Mouse (Mus musculus) intestine, embryonic 15.5 days (tissue): ENCODE data around the gene Slc38a3. TPM values are rescaled to one million over a fixed set of nuclear protein-coding genes. Genes with fewer than 3 reads are reported as not detected.

Experiments used
- ATAC-seq: fragments of 200-750 bp; cut with Nextera tagmentation; 2 replicates; pipeline ENCODE4 v1.8.0; 2017; ENCODE audit warnings: moderate TSS enrichment, moderate library complexity
- H3K27ac ChIP-seq: fragments of 300-500 bp; sonication (generic); 2 replicates; pipeline ENCODE4 v1.5.1; 2015; ENCODE audit warnings: mild to moderate bottlenecking, inconsistent platforms
- H3K27me3 ChIP-seq: fragments of 300-500 bp; sonication (generic); replicated peaks from 2 replicates; pipeline ENCODE4 v1.6.1; 2015; ENCODE audit warnings: inconsistent platforms
- H3K36me3 ChIP-seq: fragments of 300-500 bp; sonication (generic); 2 replicates; pipeline ENCODE4 v1.6.1; 2015; ENCODE audit warnings: inconsistent platforms
- H3K4me1 ChIP-seq: fragments of 300-500 bp; sonication (generic); replicated peaks from 2 replicates; pipeline ENCODE4 v1.6.1; 2015; ENCODE audit warnings: inconsistent platforms
- H3K4me2 ChIP-seq: fragments of 300-500 bp; sonication (generic); replicated peaks from 2 replicates; pipeline ENCODE4 v1.6.1; 2015; ENCODE audit warnings: mild to moderate bottlenecking, inconsistent platforms
- H3K4me3 ChIP-seq: fragments of 300-500 bp; sonication (generic); replicated peaks from 2 replicates; pipeline ENCODE4 v1.5.1; 2015; ENCODE audit warnings: inconsistent platforms
- H3K9ac ChIP-seq: fragments of 300-500 bp; sonication (generic); 2 replicates; pipeline ENCODE4 v1.6.1; 2015; ENCODE audit warnings: inconsistent platforms
- H3K9me3 ChIP-seq: fragments of 300-500 bp; sonication (generic); 2 replicates; pipeline ENCODE4 v1.6.1; 2016; ENCODE audit warnings: inconsistent platforms
- WGBS: fragments of 180-500 bp; shearing (Covaris S2); methylation state at CpG from one replicate; pipeline ENCODE4 v1.1.7; 2015; 5-methylcytosine and 5-hydroxymethylcytosine counted together
- polyA plus RNA-seq: library from polyadenylated mRNA; unstranded; fragments of >200 nt; fragmentation: Nextera tagmentation; extraction: Ambion mirVana; gene quantifications from 2 replicates; pipeline ENCODE4 v1.2.1, GENCODE M21; 2015

The Slc38a3 gene
- polyA plus RNA-seq, 1 experiment from 2014 or later, result 8.4 TPM

DNA sequence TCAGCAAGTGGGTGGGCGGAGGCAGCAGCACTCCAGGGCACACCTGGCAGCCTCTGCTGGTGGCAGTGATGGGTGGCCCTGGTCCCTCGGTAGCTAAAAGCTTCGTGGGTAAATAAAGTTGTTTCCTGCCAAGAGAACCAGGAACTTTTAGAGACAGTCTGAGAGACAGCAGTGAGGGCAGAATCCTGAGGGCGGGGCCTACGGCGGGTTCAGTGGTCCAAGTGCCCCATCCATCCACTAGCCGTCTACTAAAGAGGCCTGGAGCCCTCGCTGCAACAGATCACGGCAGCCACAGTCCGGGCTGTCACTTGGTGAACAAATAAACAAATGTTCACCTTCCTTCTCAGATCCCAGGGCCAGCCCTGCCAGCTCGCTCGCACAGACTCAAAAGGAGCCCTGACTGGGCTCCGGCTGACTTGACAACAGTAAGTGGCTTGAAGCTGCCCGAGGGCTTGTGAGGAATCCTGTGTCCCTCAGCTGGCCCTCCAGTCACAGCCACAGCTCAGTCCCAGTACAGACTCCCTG lies 39.4 kb downstream of the Slc38a3 start:
- Histone ChIP-seq H3K36me3 (0 out of 2 replicates have a peak, but pooled peaks cover 4% of the 10 kb centered on the region), H3K4me1 (peaks cover 78% of the 10 kb centered on the region), H3K27me3 (no peaks in the 10 kb centered on the region), H3K4me2 (peak overlapping the region; percentile 38), H3K27ac (peak overlapping the region; percentile 72), H3K4me3 (no peak overlapping the region), H3K9ac (peak overlapping the region; percentile 5; the same call in 1 of the 2 replicates), H3K9me3 (no peaks in the 10 kb centered on the region)
- no peak for ATAC-seq
- 17% methylated on average over 14 of the region's 14 CpGs for WGBS

DNA sequence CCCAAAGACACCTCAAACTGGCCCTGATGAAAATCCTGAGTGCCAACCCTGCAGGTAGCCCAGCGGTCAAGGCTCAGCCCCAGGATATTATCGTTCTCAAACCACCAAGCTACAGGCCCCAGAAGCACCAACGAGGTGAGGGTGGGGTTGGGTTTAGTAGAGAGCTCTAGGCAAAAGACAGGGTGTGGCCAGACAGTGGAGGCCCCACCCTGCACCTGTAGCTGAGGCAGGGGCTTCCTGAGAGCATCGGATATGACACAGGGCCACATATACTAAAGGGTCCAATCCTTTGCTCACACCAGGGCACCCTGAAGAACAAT lies 40.0 kb downstream of the Slc38a3 start:
- peak overlapping the region; percentile 72 for H3K27ac ChIP-seq
- peak overlapping the region; percentile 14; the same call in 1 of the 2 replicates for H3K9ac ChIP-seq
- 30% methylated on average over 4 of the region's 4 CpGs for WGBS
- 0 out of 2 replicates have a peak, but pooled peaks cover 7% of the 10 kb centered on the region for H3K36me3 ChIP-seq
- no peak overlapping the region for H3K4me3 ChIP-seq
- peaks cover 84% of the 10 kb centered on the region for H3K4me1 ChIP-seq
- H3K27me3 ChIP-seq, result no peaks in the 10 kb centered on the region
- no peak for ATAC-seq
- no peaks in the 10 kb centered on the region for H3K9me3 ChIP-seq
- H3K4me2 ChIP-seq, result peak overlapping the region; percentile 38

DNA sequence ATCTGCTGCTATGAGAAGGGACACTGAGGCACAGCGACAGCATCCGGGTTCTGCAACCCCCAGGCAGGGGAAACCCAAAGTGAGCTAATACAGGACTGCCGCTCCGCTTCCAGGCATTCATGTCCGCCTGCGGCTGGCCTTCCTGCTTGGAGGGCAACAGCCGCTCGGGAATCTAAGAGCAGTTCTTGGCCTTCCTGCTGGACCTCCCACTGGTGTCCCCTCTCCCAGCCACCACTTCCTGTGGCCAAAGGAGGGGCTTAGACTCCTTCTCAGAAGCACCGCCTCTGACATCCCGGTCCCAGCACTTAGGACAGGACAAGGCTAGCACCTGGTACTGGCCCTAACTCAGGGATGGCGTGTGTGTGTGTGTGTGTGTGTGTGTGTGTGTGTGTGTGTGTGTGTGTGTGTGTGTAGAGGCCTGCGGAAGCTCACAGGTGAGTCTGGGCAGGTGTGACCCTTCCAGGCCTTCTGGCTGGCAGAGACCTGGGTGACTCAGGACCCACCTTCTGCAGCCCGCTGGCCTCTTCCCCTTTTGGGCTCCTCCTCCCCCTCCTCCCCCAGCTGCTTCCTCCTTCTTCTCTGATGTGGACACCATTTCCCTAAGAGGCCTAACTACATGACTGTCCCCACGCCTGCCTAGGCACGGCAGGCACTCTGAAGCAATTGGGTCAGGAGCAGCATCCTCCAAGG lies 40.5 kb downstream of the Slc38a3 start:
- Histone ChIP-seq H3K4me1 (peaks cover 84% of the 10 kb centered on the region), H3K4me2 (peak overlapping the region; percentile 38), H3K4me3 (no peak overlapping the region), H3K27ac (peak overlapping the region; percentile 72), H3K36me3 (0 out of 2 replicates have a peak, but pooled peaks cover 7% of the 10 kb centered on the region), H3K27me3 (no peaks in the 10 kb centered on the region), H3K9me3 (no peaks in the 10 kb centered on the region), H3K9ac (peak overlapping the region; percentile 23)
- WGBS, result 48% methylated on average over 15 of the region's 15 CpGs
- no peak for ATAC-seq

DNA sequence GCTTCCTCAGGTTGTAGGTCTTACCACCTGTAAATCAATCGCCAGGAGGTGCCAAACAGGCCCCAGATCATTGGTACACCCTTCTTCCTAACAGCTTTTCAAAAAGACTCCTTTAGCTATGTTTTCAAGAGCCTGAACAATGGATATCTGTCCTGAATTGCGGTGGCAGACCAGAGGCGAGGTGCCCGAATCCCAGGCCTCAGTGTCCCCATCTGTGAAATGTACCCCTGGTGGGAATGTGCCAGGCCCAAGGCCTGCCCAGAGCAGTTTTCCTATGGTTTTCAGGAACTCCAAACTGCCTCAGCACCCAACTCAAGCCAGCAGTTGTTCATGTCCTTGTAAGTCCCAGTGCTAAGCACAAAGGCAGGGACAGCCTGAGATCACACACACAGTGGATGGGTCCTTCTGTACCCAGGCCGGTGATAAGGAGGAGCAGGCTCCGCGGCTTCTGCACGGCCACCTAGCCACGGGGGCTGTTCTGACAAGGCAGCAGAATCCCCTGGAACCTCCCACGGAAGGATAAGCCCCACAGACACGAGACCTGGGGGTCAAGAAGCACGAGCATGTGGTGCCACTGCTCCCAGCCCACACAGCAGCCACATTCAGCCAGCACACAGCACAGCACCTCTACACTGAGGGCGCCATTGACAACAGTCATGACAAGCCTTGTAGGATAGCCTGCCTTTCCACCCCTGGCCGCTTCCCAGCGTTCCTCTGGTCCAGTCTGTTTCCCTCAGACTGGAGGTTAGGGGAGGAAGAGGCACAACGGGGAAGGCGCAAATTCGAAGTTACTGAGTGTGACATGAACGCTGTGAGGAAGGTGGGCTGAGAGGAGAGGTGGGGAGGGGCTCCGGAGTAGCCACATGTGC lies 41.7 kb downstream of the Slc38a3 start:
- no peak for ATAC-seq
- Histone ChIP-seq H3K9ac (peak overlapping the region; percentile 23), H3K4me1 (peaks cover 79% of the 10 kb centered on the region), H3K36me3 (0 out of 2 replicates have a peak, but pooled peaks cover 7% of the 10 kb centered on the region), H3K4me2 (peak overlapping the region; percentile 43; the same call in 1 of the 2 replicates), H3K27ac (peak overlapping the region; percentile 72), H3K9me3 (no peaks in the 10 kb centered on the region), H3K4me3 (no peak overlapping the region), H3K27me3 (no peaks in the 10 kb centered on the region)
- 43% methylated on average over 20 of the region's 20 CpGs for WGBS

DNA sequence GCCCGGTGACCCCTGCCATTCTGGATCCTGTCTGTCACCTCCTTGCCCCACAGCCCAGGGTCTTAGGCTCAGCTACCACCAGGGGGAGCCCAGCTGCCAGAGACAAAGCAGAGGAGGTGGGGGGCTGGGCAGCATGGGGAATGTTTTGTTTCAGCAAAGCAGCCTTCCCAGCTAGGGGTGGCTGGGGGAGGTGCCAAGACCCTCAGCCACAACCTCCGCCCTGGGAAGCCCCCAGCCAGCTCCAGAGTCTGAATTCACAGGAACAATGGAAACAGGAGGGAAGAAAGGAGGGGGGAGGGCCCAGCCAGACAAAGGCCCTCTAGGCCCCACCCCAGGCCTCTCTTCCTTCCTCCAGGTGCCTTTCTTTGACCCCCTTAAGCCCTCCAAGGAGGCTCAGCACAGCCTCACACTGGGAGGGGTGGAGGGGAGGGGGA lies 42.5 kb downstream of the Slc38a3 start:
- peaks cover 71% of the 10 kb centered on the region for H3K4me1 ChIP-seq
- peaks cover 3% of the 10 kb centered on the region; the same call in 1 of the 2 replicates for H3K36me3 ChIP-seq
- 0% methylated on average over 2 of the region's 2 CpGs for WGBS
- H3K4me3 ChIP-seq, result no peak overlapping the region
- no peaks in the 10 kb centered on the region for H3K9me3 ChIP-seq
- ATAC-seq, result peak; percentile 62
- H3K27me3 ChIP-seq, result no peaks in the 10 kb centered on the region
- H3K27ac ChIP-seq, result peak overlapping the region; percentile 72
- H3K9ac ChIP-seq, result peak overlapping the region; percentile 23; the same call in 1 of the 2 replicates
- peak overlapping the region; percentile 43 for H3K4me2 ChIP-seq

DNA sequence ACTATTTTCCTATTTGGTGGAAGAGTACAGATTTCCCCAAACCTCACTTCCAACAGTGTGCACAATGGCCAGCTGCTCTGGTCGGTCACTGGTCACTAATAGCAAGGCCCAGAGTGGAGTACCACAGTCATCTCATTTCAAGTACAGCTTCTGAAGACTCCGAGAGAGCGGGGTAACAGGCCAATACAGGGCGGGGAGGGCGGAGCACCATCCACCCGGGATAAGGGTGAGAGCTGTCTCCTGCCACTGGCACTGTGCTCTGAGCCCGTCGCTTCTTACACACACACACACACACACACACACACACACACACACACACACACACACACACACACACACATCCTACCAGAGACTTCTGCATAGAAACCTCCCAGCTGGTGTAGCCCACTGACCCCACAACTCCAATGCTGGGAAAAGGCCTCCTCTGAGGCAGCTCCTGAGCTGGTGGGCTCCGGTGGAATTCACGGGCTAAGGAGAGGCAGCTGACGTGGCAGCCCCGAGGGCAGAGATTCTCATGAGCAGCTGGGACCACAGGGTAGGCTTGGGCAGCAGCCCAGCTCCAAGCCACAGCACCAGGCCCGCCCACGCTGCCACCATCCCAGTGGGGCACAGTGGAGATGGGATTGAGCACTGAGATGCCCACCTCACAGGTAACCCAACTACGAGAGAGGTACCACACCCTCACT lies 43.0 kb downstream of the Slc38a3 start:
- H3K27me3 ChIP-seq, result no peaks in the 10 kb centered on the region
- peaks cover 3% of the 10 kb centered on the region; the same call in 1 of the 2 replicates for H3K36me3 ChIP-seq
- ATAC-seq, result peak; percentile 9; the same call in 1 of the 2 replicates
- H3K9me3 ChIP-seq, result no peaks in the 10 kb centered on the region
- WGBS, result 41% methylated on average over 15 of the region's 15 CpGs
- peak overlapping the region; percentile 23; the same call in 1 of the 2 replicates for H3K9ac ChIP-seq
- H3K4me3 ChIP-seq, result no peak overlapping the region
- peak overlapping the region; percentile 72 for H3K27ac ChIP-seq
- H3K4me2 ChIP-seq, result peak overlapping the region; percentile 43
- H3K4me1 ChIP-seq, result peaks cover 66% of the 10 kb centered on the region

DNA sequence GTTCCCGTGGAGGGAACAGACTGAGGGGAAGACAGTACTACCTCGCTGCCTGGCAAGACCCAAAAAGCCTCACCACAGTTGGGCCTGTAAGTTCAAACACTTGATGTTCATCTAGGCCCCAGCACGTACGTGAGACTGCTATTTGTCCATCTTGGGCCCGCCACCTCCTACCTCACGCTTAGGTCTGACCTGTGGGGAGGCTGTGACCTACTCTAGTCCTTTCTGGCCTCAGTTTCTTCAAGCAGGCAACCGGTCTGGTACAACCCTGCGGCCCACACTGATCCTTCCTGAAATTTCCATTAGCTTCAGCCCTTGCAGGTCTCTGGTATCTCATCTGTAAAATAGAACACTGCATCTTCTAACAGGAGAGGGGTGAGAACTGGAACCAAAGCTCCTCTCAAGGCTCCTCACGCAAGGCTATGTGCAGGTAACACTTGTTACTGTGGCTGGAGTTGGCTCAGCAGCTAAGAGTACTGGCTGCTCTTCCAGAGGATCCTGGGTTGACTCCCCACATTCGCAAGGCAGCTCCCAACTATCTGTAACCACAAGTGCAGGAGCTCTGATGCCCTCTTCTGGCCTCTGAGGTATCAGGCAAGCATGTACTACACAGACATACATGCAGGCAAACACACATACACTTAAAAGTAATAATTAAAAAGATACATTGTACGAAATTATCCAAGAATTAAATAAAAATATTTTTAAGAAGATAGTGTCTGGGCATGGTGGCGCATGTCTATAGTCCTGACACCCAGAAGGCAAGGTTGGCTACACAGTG lies 43.8 kb downstream of the Slc38a3 start:
- 89% methylated on average over 12 of the region's 12 CpGs for WGBS
- Histone ChIP-seq H3K4me3 (no peak overlapping the region), H3K9me3 (no peaks in the 10 kb centered on the region), H3K27me3 (no peaks in the 10 kb centered on the region), H3K4me1 (peaks cover 64% of the 10 kb centered on the region), H3K27ac (peak overlapping the region; percentile 3; the same call in 1 of the 2 replicates), H3K9ac (no peak overlapping the region), H3K36me3 (peaks cover 3% of the 10 kb centered on the region; the same call in 1 of the 2 replicates), H3K4me2 (no peak overlapping the region)
- ATAC-seq, result no peak

DNA sequence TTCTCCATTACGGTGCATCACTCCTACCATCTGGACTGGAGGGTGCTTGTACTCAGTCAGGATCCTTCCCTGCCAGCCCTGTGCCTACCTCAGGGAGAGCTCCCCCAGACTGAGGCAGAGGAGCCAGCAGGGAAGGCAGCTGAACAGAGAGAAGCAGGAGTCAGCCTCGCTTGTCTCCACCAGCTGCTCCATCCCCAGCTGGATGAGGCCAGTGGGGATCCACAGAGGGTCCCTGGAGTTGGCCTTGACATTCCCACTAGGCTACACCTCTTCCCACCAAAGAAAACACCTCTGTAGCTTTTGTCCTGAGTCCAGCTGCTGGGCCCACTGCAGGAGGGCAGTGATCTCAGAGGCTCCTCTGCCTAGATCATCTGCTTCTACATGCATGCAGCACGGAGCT lies 44.4 kb downstream of the Slc38a3 start:
- Histone ChIP-seq H3K36me3 (peaks cover 5% of the 10 kb centered on the region; the same call in 1 of the 2 replicates), H3K4me1 (peaks cover 64% of the 10 kb centered on the region), H3K27ac (0 out of 2 replicates have a peak overlapping the region, but pooled peaks have one; percentile 3), H3K9me3 (no peaks in the 10 kb centered on the region), H3K9ac (no peak overlapping the region), H3K4me2 (no peak overlapping the region), H3K4me3 (no peak overlapping the region), H3K27me3 (no peaks in the 10 kb centered on the region)
- WGBS, result 82% methylated on average over 3 of the region's 3 CpGs
- no peak for ATAC-seq

DNA sequence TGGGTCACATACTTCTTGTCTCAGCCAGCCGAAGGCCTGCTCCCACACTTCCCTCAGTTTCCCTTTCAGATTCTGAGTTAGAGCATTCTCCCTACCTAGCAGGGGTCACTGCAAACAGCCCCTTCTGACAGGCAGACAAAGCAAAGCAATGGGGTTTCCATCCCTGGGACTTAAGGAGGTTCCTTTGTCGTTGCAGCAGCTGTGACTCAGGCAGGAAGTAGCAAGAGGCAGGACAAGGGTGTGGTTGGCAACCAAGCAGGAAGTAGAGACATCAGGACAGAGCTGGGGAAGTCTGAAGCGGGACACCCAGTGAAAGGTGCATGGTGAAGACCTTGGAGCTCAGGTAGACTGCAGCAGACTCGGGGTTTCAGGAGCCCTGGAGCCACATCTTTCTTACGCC lies 44.8 kb downstream of the Slc38a3 start:
- ATAC-seq, result 0 out of 2 replicates have a peak, but pooled peaks have one; percentile 22
- 0 out of 2 replicates have a peak overlapping the region, but pooled peaks have one; percentile 3 for H3K27ac ChIP-seq
- H3K36me3 ChIP-seq, result peaks cover 9% of the 10 kb centered on the region; the same call in 1 of the 2 replicates
- H3K4me3 ChIP-seq, result no peak overlapping the region
- peaks cover 64% of the 10 kb centered on the region for H3K4me1 ChIP-seq
- no peak overlapping the region for H3K4me2 ChIP-seq
- no peaks in the 10 kb centered on the region for H3K9me3 ChIP-seq
- 64% methylated on average over 5 of the region's 5 CpGs for WGBS
- no peak overlapping the region for H3K9ac ChIP-seq
- H3K27me3 ChIP-seq, result no peaks in the 10 kb centered on the region

DNA sequence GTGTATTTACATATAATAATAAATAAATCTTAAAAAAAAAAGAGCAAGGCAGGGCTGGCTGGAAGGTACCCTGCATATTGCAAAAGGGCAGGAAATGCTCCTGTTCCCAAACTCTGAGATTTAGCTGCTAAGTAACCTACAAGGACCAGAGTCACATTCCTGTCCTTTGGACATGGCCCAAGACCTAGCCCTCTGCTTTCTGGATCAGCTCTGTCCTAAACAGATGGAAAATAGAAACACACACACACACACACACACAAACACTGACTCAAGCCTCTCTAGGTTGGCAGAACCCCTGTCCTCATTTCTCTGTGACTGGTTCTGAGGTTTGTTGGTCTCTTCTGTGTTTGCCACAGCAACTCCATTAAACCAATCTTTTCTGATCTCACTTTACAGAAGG lies 48.4 kb downstream of the Slc38a3 start:
- H3K9ac ChIP-seq, result no peak overlapping the region
- peaks cover 42% of the 10 kb centered on the region for H3K4me1 ChIP-seq
- no peak for ATAC-seq
- peaks cover 23% of the 10 kb centered on the region for H3K36me3 ChIP-seq
- no peak overlapping the region for H3K4me3 ChIP-seq
- no peak overlapping the region for H3K4me2 ChIP-seq
- H3K9me3 ChIP-seq, result no peaks in the 10 kb centered on the region
- no peak overlapping the region for H3K27ac ChIP-seq
- H3K27me3 ChIP-seq, result no peaks in the 10 kb centered on the region

DNA sequence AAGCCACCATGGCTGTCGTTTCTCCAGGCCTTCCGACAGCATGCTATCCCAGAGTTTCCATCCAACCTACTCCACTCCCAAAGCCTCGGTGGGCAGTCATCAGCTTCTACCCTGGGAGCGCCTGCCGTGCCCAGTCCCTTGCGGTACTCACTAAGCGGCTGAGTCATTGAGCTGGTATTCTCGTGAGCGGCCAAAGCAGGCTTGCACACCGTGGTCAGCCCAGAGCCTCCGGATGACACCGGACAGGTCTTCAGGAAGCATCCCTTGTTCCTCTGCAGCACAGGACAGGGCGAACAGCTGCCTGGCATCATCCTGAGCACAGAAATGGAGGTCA lies 49.8 kb downstream of the Slc38a3 start:
- 54% methylated on average over 13 of the region's 13 CpGs for WGBS
- H3K36me3 ChIP-seq, result peaks cover 32% of the 10 kb centered on the region
- H3K4me2 ChIP-seq, result no peak overlapping the region; the same call in 1 of the 2 replicates
- H3K4me1 ChIP-seq, result peaks cover 31% of the 10 kb centered on the region
- H3K27ac ChIP-seq, result peak overlapping the region; percentile 87
- no peaks in the 10 kb centered on the region for H3K27me3 ChIP-seq
- H3K4me3 ChIP-seq, result no peak overlapping the region
- H3K9ac ChIP-seq, result no peak overlapping the region
- no peaks in the 10 kb centered on the region for H3K9me3 ChIP-seq
- ATAC-seq, result peak; percentile 27
